Mouse (Mus musculus) ovary, postnatal 10 days (tissue): Measurements from ENCODE around the gene Sparc.

Experiments used
- DNase-seq: peaks from one replicate; pipeline ENCODE4 v3.0.0; 2022; ENCODE audit warnings: low spot score

Gene Sparc

DNA sequence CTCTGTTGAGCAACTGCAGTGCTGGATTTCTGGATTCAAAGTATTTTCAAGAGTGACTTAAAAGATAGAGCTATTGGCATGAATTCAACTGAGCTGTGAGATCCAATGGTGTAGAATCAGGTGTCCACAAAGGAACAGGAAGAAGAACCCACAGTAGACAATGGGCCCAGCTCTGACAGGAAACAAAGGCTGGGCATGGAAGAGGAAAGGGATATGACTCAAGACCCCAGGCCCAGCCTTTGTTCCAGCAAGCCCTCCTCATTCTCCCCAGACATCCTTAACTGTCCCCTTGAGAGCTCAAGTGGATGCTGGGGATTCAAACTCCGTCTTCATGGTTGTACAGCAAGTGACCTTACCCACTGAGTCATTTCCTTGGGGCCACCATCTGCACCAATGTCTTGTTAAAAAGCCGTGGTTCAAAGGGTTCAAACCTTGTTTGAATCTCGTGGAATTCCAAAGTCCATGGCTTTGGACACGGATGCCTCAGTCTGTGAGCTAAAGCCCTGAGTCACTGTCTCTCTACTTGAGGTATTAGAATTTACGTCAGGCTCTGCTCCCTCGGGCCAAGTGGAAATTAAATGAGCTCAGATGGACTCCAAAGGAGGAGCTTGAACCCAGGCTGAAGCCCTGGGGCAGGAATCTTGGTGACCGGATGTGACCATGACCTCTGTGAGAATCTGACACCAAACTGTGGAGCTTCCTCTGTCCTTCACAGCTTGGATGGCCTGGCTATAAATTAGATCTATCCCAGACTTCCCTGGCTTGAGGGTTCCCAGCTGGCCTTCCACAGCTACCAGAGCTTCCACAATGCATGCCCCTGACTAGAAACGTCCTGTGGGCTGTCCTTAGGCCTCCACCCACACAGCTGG lies 17.1 kb downstream of the Sparc start:
- DNase-seq, result no peak

DNA sequence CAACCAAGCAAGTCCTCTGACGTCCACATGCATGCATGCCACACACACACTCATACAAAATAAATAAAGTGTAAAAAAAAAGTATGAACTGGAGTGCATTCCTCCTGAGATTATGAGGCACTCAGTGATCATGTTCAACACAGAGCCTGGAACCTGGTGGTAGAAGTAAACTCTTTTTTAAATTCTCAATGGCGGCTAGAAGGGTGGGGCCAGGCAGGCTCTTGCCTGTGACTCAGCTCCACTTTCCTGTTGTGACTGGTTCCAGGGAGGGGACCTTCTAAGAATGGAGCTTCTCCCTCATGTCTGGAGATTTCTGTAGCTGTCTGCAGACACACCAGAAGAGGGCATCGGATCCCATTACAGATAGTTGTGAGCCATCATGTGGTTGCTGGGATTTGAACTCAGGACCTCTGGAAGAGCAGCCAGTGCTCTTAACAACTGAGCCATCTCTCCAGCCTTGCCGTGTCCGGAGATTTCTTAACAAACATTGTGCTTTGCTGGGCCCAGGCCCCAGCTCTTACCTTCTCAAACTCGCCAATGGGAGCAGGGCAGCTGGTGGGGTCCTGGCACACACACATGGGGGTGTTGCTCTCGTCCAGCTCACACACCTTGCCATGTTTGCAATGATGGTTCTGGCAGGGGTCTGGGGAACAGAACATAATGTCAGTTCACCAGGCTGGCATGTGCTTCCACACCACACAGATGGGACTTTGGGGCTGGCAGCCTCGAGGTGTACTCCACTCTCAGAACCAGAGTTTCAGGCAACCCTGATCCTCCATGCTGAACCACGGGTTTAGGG lies 18.1 kb downstream of the Sparc start:
- DNase-seq, result no peak

DNA sequence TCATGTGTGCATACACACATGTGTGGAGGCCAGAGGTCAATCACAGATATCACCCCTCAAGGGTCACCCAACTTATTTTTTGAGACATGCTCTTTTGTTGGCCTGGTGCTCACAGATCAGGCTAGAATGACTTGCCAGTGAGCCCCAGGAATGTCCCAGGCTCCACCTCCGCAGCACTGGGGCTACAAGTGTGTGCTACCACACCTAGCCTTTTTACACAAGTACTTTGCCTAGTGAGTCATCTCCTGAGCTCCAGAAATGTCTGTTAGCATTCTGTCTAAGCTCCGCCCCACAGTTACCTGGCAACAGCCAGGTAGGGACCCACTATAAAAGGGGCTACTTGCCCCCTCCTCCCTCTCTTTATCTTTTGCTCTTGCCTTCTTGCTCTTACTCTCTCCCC lies 22.1 kb downstream of the Sparc start:
- no peak for DNase-seq

DNA sequence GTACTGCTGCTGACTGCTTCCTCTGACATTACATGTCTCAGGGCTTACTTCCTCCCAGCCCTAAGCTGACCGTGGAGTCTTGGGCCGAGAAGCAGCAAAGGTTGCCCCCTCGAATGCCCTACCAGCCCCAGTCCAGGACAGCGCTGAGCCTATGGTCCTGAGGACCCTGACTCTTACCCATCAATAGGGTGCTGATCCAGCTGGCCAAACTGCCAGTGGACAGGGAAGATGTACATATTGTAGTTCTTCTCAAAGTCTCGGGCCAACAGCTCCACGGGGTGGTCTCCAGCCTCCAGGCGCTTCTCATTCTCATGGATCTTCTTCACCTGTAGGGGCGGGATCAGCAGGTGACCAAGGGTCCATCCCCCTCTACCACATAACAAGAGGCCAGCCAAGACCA lies 24.6 kb downstream of the Sparc start:
- DNase-seq, result no peak

DNA sequence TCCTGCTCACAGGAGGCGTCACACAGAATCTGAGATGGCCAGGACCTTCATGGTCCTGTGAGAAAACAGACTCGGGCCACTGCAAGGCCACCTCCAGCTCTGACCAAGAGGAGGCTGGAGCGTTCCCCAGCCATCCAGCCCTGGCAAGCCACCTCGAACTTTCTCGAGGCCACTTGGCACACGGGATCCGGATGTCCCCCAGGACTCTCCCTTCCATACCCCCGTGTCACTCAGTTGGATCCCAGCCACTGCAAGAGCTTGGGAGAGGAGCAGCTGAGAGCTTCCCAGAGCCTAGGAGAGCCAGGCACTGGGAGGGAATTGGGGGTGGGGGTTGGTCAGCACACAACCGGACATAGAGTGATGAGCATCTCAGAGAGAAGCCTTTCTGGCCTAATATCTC lies 25.5 kb downstream of the Sparc start:
- DNase-seq, result no peak

DNA sequence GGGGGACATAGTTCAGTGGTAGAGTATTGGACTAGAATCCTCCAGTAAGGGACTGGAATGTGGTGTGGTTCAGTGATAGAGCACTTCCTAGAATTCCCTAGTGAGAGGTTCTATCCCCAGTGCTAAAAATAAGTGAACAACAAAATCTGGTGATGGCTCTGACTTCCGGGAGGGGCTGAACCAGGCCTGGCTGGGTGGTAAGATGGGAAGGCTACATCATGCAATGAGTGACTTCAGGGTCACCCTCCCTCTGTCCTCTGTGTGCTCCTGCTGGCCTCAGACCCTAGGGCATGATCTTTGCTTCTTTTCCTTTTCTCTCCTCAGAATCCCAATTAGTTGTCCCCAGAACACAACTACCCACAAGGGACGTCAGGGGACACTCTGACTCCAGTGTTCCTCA lies 25.9 kb downstream of the Sparc start:
- no peak for DNase-seq

DNA sequence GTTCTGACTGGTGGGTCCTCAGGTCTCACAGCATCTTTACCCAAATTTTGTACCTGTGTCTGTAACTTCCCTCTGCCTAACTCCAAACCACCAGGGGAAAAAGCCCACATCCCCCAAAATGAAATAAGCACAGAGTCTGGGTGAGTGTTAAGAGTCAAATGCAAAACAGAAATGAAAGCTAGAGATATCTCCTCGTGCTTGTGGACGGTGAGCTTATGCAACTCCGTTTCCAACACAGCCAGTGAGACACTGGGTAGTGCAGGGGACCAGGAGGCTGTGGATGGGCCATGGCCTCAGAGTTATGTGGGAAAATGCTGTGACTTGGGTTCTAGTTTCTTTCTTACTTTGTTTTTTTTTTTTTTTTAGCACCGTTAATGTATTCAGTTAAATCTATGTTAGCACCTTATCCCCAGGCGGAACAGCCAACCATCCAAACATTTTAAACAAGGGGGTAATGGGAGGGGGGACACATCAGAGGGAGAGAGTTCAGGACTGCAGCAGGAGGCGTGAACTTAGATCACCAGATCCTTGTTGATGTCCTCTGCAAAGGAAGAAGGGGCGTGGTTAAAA lies 27.8 kb downstream of the Sparc start:
- no peak for DNase-seq

DNA sequence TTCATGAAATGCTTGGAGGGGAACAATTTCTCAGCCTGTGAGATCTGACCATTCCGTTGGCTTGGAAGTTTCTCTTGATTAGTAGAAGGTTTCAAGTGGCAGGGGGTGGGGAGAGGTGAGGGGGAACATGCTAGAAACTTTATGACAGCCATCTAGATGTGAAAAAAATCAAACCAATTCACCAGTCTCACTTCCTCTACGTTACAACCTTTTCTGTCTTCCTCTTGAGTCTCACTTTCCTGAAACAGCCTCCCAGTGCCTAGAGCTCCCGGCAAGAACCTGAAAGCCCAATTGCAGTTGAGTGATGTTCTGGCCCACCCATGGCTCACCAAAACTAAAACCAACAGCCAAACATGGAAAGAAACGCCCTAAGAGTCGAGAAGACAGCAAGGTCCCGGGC lies 28.4 kb downstream of the Sparc start:
- DNase-seq, result no peak

DNA sequence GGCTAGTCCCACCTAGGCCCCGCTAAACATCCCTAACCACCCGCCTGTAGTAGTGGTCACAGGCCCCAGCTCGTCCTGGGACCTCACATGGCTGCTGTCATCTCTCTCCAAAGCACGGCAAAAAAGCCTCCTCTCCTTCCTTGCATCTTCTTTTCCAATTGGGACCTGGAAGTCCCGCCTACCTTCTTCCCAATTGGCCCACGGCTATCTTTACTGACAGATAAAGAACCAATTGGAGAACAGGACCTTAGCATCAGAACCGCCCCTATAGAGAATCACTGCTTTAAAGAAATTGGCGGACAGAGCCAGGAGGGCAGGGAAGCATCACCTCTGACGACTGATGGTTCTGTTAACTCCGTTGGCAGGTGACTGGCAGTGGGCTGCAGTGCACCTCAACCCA lies 30.5 kb downstream of the Sparc start:
- DNase-seq, result no peak

DNA sequence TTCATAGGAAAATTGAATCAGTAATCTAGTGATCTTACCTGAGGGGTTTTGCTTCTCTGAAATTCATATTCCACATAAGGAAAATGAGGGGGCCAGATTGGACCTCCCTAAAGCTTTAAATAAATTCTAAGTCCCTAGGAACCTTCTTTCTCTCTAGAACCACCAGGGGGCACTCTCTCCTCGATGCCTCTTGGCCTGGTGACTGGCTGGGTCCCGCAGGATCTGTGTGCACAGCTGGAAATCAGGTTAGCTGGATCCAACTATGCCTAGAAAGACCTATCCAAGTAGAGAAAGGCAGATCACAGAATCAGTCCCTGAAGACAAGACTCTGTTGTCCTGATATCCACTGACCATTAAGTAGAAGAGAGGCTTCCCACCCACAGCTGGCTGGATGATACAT lies 33.2 kb downstream of the Sparc start:
- DNase-seq, result no peak

DNA sequence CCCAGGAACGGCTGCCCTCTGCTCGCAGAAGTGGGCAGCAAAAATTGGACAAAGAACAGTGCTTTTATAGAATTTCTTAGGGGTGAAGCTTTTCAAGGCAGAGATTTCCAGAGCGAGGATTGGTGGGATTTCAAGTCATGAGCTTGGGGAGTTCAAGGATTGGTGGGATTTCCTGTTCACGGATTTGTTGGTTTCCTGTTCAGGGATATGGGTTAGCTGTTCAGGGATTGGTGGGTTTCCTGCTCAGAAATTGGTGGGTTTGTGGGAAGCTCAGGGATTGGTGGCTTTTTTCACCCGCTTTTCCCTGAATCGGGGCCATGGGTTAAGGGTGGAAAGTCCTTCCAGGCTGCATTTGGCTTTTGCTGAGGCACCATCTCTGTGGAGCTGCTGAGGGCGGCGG lies 35.4 kb downstream of the Sparc start:
- no peak for DNase-seq

DNA sequence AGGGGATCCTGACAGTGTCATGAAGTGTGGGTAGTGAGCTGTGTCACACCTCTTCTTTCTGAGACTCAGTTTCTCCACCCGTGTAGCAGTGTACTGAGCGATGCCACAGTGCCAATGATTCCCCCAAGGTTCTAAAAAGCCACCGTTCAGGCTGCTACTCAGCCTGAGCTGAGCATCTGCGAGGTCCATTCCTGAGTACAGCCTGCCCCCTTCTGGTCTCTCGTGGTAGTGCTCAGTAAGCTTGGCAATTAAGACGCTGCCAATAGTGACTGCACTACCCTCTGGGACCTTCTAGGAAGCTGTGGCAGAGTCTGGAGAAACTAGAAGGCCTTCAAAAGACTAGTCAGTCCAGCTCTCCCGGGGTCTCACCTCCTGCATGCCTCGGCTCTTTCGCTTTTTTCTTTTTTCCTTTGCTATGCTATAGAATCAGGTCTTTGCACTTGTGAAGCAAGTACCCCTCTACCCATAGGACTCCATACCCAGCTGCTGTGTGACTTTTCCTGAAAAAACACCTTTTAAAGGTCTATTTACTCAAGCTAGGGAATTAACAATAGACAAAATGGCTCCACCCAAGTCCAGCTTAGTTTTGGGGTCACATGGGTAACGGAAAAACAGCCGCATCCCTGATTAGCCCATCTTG lies 36.4 kb downstream of the Sparc start:
- peak; percentile 84 for DNase-seq

DNA sequence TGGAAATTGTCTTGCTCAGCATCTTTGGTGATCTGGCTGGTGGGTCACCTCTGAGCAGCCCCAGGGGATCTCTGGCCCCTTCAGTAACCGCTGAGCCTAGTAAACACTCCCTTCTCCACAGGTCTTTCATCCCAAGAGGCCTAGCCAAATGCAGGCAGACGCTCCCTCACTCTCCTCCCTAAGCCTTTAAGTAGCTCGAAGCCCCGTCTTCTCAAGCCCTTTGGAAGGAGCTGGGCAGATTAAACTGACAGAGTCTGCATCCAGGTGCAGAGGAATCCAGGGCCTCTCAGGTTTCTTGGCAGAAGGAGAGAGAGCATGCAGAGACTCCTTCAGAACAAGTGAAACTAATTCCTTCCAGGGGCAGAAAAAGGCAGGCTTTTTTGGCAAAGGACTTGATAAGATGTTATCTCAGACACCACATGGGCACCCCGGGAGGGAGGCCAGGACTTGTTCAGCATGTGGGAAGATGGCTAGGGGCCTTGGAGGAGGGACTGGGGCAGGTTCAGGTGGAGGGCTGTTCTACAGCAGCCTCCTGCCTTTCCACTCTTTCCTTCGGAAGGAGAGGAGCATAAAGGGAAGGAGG lies 39.4 kb downstream of the Sparc start:
- no peak for DNase-seq

DNA sequence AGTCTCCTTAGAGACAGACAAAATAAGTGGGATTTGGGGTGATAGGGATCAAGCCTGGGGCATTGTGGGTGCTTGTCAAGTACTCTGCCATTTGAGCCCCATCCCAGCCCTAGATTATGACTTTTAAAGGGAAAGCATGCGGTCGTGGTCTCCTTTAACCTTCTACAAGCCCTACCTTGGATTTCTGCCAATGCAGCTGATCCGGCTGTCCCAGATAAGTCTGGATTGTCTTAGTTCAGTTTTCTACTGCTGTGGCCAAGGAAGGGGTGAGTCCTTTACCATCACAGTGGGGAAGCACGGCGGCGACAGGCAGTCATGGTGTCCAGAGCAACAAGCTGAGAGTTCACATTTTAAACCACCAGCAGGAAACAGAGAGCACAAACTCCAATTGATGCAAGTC lies 42.1 kb downstream of the Sparc start:
- no peak for DNase-seq

DNA sequence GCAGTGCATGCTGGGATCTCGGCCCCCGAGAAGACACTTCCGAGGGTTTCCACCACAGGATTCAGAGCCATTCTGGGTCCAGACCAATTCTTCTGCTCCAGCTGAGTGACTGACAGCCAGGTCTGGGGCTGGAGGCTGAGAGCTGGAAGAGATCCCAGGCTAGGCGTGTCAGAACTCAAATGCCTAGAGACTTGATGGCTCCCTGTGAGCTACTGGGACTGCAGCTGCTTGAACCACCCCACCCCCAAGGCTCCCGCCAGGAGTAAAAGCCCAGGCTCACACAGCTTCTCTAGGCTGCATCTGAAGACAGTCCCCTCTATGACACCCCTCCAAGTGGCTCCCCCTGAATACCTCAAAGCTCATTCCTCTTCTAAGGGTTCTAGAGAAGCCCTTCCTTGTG lies 44.6 kb downstream of the Sparc start:
- DNase-seq, result no peak

DNA sequence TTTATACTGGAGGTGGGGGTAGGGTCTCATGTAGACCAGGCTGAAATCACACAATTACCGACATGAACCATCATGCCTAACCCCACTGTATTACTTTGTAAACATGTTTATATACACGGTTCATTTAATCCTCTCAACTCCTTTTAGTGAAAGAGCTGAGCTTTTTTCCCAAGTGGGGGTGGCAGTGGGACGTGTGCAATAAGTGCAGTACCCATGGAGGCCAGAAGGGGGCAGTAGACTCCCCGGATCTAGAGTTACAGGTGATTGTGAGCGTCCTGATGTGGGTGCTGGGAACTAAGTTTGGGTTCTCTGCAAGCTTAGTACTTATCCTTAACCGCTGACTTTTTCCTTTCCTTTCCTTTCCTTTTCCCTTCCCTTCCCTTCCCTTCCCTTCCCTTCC lies 49.1 kb downstream of the Sparc start:
- no peak for DNase-seq

DNA sequence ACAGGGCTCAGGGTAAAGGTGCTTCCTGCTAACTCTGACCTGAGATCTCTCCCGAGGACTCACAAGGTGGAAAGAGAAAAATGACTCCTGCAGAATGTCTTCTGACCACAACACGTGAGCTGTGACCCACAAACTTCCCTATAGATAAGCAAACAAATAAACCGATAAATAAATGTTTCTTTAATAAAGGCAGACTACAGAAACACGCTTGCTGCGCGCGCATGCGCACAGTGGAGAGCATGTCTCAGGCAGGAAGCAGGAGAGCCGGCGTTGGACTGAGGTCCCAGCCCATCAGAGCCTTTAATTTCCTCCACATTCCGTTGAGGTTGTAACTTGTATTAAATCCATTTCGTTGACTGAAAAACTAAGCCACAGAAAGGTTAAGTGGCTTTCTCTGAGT lies 49.6 kb downstream of the Sparc start:
- DNase-seq, result no peak

DNA sequence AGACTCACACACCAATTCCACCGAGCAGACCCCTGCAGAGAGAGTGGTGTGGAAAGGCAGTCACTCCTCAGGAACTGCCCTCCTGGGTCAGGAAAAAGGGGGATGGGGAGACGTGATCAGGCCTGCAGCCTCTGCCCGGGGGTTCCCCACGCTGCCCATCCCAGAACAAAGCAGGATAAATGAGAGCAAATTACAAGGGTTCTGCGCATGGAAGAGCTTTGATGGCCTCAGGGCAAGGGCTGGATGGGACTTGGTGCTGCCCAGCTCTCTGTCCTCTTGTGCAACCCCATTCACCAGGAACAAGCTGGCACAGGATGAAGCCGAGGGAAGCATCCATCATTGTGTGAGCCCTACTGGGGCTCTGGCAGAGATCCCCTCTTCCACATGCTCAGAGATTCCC lies 51.0 kb downstream of the Sparc start:
- DNase-seq, result no peak

DNA sequence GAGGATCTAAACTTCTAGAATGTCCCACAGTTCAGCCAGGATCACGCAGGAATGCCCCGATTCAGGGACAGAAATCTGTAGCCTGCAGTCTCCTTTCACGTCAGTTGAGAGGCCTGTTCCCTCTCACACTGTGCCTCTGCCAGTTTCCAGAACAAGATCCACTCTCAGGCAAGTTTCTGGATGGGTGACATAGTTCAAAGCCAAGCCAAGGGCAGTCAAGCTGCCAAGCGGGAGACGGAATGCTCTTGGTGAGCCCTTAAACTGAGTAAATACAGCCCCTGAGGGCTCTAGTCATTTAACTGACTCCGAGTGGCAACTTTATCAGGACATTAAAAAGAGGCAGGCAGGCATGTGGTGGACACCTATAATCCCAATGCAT lies 53.9 kb downstream of the Sparc start:
- DNase-seq, result no peak

DNA sequence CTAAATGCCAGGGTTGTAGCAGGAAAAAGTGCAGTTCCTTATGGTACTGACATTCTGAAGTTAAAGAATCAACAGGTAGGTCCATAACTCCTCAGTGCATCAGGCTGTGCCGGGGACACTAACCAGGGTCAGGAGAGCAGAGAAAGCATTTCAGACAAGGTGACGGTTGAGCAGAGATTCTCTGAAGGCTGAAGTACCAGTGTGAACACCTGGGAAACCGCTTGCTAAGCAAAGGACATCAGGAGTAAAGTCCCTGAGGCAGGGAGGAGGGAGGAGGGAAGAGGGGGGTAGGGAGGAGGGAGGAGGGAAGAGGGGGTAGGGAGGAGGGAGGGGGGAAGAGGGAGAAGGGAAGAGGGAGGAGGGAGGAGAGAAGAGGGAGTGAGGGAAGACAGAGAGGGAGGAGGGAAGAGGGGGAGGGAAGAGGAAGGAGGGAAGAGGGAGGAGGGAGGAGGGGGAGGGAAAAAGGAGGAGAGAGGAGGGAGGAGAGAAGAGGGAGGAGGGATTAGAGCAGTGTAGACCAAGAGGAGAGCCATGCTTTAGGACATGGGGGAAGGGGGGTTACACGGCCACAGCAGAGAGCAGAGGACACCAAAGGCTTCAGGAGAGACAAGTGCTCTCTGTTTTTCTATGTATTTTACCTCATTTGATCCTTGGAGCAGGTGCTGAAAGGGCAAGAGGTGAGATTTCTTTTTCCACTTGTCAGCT lies 54.4 kb downstream of the Sparc start:
- no peak for DNase-seq

DNA sequence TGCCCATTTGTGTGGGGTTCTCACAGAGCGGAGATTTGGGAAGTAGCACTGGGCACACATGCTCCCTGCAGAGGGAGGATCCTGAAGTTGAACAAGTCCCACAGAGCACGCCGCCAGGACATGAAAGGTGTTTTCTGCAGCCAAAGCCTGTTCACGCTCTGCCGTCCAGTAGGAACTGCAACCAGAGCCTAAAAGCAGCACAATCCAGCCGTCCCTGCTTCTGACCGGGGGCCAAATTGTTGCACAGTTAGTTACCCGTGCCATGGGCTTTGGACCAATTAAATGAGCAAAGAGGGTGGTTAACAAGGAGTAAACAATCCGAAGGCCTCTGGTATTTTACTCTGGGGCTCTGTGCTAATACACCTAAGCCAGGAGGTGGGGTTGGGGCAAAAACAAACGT lies 55.2 kb downstream of the Sparc start:
- DNase-seq, result no peak

DNA sequence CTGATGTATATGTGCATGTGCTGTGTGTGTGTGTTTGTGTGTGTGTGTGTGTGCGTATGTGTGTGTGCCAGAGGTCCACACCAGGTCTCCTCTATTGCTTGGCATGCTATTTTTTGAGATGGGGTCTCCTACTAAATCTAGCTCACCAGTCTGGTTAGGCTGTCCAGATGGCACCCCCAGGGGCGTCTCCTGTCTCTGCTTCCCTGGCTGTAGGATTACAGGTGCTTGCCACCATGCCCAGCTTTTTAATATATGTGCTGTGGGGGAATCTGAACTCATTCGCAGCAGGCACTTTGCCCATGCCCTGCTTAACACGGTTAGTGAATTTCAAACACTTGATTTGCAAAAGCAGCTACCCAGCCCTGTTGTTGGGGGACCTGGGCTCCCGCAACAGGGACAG lies 57.1 kb downstream of the Sparc start:
- DNase-seq, result no peak
